Comparison of ENCODE assay signal across 8 mouse cellular contexts in the genomic region with DNA sequence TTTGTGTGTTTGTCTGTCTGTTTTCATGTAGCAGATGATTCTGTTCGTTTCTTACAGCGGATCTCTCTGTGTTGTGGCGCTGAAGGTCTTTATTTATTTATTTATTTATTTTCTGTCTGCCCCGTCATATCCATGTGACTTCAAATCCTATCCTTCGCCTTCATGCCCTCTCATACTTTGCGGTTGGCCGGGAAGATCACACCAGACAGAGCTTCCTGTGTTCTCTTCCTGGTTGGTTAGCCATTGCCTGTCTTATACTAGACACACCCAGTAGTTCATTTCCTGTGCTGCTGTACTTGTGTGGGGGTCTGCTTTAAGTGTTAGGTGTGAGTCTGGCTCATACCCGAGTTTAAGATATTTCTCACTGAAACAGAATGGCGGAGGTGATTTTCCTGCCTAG. TPM values are rescaled to one million over a fixed set of nuclear protein-coding genes. Genes with fewer than 3 reads are reported as not detected.
DNase-seq lines count a peak whose midpoint lies in the region; ATAC-seq and TF ChIP-seq lines count a peak whose summit lies in the region.

No protein-coding gene starts in this region.

- no peak for ATAC-seq in forebrain, embryonic 12.5 days (ENCODE audit: low FRiP score)
- no peak for ATAC-seq in limb, embryonic 13.5 days (ENCODE audit: low FRiP score, low read depth)
- ATAC-seq in midbrain, embryonic 15.5 days (replicated peaks) = 0 out of 2 replicates have a peak, but pooled peaks have one; percentile 5

- H3K27ac ChIP-seq in forebrain, embryonic 12.5 days = no peak overlapping the region
- H3K27ac ChIP-seq in limb, embryonic 13.5 days = no peak overlapping the region
- H3K27ac ChIP-seq in midbrain, embryonic 15.5 days = peak overlapping the region; percentile 81

- H3K36me3 ChIP-seq in E14TG2a.4 (ENCODE audit: insufficient read depth, low read length) = peaks cover 49% of the 10 kb centered on the region
- H3K36me3 ChIP-seq in forebrain, embryonic 12.5 days (replicated peaks) = peaks cover 37% of the 10 kb centered on the region
- peaks cover 50% of the 10 kb centered on the region for H3K36me3 ChIP-seq in limb, embryonic 13.5 days
- peaks cover 16% of the 10 kb centered on the region for H3K36me3 ChIP-seq in midbrain, embryonic 15.5 days (replicated peaks)

- peak; percentile 21 for DNase-seq in adrenal gland, postnatal 14 days
- DNase-seq in adrenal gland, postnatal 4 days (ENCODE audit: low spot score in 2 of 2) = no peak
- DNase-seq in layer of hippocampus, postnatal 25 days (ENCODE audit: extremely low spot score in 1 of 2, low spot score in 1 of 2) = no peak
- no peak for DNase-seq in spleen, adult 12 weeks (ENCODE audit: low spot score)

- H3K4me1 ChIP-seq in E14TG2a.4 (replicated peaks; ENCODE audit: low read depth, low read length) = peaks cover 57% of the 10 kb centered on the region
- peaks cover 12% of the 10 kb centered on the region for H3K4me1 ChIP-seq in forebrain, embryonic 12.5 days
- peaks cover 16% of the 10 kb centered on the region for H3K4me1 ChIP-seq in limb, embryonic 13.5 days
- H3K4me1 ChIP-seq in midbrain, embryonic 15.5 days = peaks cover 27% of the 10 kb centered on the region

- H3K9ac ChIP-seq in forebrain, embryonic 12.5 days = peak overlapping the region; percentile 87
- peak overlapping the region; percentile 91 for H3K9ac ChIP-seq in limb, embryonic 13.5 days
- H3K9ac ChIP-seq in midbrain, embryonic 15.5 days = peak overlapping the region; percentile 99

- no peaks in the 10 kb centered on the region for H3K9me3 ChIP-seq in E14TG2a.4 (ENCODE audit: low read length)
- no peaks in the 10 kb centered on the region for H3K9me3 ChIP-seq in forebrain, embryonic 12.5 days
- H3K9me3 ChIP-seq in limb, embryonic 13.5 days = no peaks in the 10 kb centered on the region
- H3K9me3 ChIP-seq in midbrain, embryonic 15.5 days = no peaks in the 10 kb centered on the region

- peak overlapping the region; percentile 78 for H3K4me2 ChIP-seq in forebrain, embryonic 12.5 days
- H3K4me2 ChIP-seq in limb, embryonic 13.5 days (replicated peaks) = peak overlapping the region; percentile 83
- peak overlapping the region; percentile 59 for H3K4me2 ChIP-seq in midbrain, embryonic 15.5 days

- no peaks in the 10 kb centered on the region for H3K27me3 ChIP-seq in E14TG2a.4 (ENCODE audit: insufficient read depth, low read length)
- H3K27me3 ChIP-seq in forebrain, embryonic 12.5 days = no peaks in the 10 kb centered on the region
- H3K27me3 ChIP-seq in limb, embryonic 13.5 days = no peaks in the 10 kb centered on the region
- H3K27me3 ChIP-seq in midbrain, embryonic 15.5 days (replicated peaks) = no peaks in the 10 kb centered on the region

- 23% methylated on average over 9 of the region's 9 CpGs for WGBS in forebrain, embryonic 12.5 days
- WGBS in limb, embryonic 13.5 days = 20% methylated on average over 9 of the region's 9 CpGs
- whole genome bisulfite sequencing in midbrain, embryonic 15.5 days = 23% methylated on average over 9 of the region's 9 CpGs

- H3K4me3 ChIP-seq in E14TG2a.4 (replicated peaks; ENCODE audit: low read length) = peak overlapping the region; percentile 98
- peak overlapping the region; percentile 84 for H3K4me3 ChIP-seq in forebrain, embryonic 12.5 days (replicated peaks)
- H3K4me3 ChIP-seq in limb, embryonic 13.5 days = peak overlapping the region; percentile 85
- H3K4me3 ChIP-seq in midbrain, embryonic 15.5 days = peak overlapping the region; percentile 98

- TF ChIP-seq CTCF in E14TG2a.4 (conservative IDR thresholded peaks at IDR 0.05; ENCODE audit: low read length) = no peak

RNA-seq across cellular contexts. Expression of gene B4galt7, which starts 1.0 kb away (rescaled TPM):
- total RNA-seq in adrenal gland, postnatal 14 days (2021) = 11.6 and 15.4 TPM in 2 replicates
- total RNA-seq in adrenal gland, postnatal 4 days (2021) = 10 to 100 TPM; 16.5 to 18.8 TPM
- 31.4 and 31.7 TPM in 2 replicates for polyA plus RNA-seq in forebrain, embryonic 12.5 days (2016; fragmentation: Nextera tagmentation; extraction: Ambion mirVana)
- polyA plus RNA-seq in limb, embryonic 13.5 days (2015; fragmentation: Nextera tagmentation; extraction: Ambion mirVana) = 34.8 and 37.3 TPM in 2 replicates
- polyA plus RNA-seq in midbrain, embryonic 15.5 days (2015; fragmentation: Nextera tagmentation; extraction: Ambion mirVana) = 48.6 and 51.4 TPM in 2 replicates
- 10 to 100 TPM; 26.0 to 26.7 TPM for total RNA-seq in layer of hippocampus, postnatal 25 days (2021)

RNA-seq across cellular contexts. Expression of gene Caml, which starts 22.1 kb away (rescaled TPM):
- total RNA-seq in adrenal gland, postnatal 14 days (2021) = 25.4 and 27.9 TPM in 2 replicates
- 10 to 100 TPM; 40.7 to 41.4 TPM for total RNA-seq in adrenal gland, postnatal 4 days (2021)
- polyA plus RNA-seq in forebrain, embryonic 12.5 days (2016; fragmentation: Nextera tagmentation; extraction: Ambion mirVana) = 68.1 and 73.2 TPM in 2 replicates
- polyA plus RNA-seq in limb, embryonic 13.5 days (2015; fragmentation: Nextera tagmentation; extraction: Ambion mirVana) = 71.8 and 77.7 TPM in 2 replicates
- 94.4 and 103 TPM in 2 replicates for polyA plus RNA-seq in midbrain, embryonic 15.5 days (2015; fragmentation: Nextera tagmentation; extraction: Ambion mirVana)
- 10 to 100 TPM; 47.9 to 49.0 TPM for total RNA-seq in layer of hippocampus, postnatal 25 days (2021)

RNA-seq across cellular contexts. Expression of gene Tmed9, which starts 27.1 kb away (rescaled TPM):
- total RNA-seq in adrenal gland, postnatal 14 days (2021) = 145 and 156 TPM in 2 replicates
- 100 to 1,000 TPM; 167 to 169 TPM for total RNA-seq in adrenal gland, postnatal 4 days (2021)
- polyA plus RNA-seq in forebrain, embryonic 12.5 days (2016; fragmentation: Nextera tagmentation; extraction: Ambion mirVana) = 115 and 118 TPM in 2 replicates
- 166 and 175 TPM in 2 replicates for polyA plus RNA-seq in limb, embryonic 13.5 days (2015; fragmentation: Nextera tagmentation; extraction: Ambion mirVana)
- polyA plus RNA-seq in midbrain, embryonic 15.5 days (2015; fragmentation: Nextera tagmentation; extraction: Ambion mirVana) = 93.5 and 93.8 TPM in 2 replicates
- total RNA-seq in layer of hippocampus, postnatal 25 days (2021) = 100 to 1,000 TPM; 132 to 143 TPM

RNA-seq across cellular contexts. Expression of gene Fam193b, which starts 29.7 kb away (rescaled TPM):
- 42.5 and 50.2 TPM in 2 replicates for total RNA-seq in adrenal gland, postnatal 14 days (2021)
- total RNA-seq in adrenal gland, postnatal 4 days (2021) = 10 to 100 TPM; 61.6 to 76.7 TPM
- 61.6 and 64.7 TPM in 2 replicates for polyA plus RNA-seq in forebrain, embryonic 12.5 days (2016; fragmentation: Nextera tagmentation; extraction: Ambion mirVana)
- 50.7 and 52.8 TPM in 2 replicates for polyA plus RNA-seq in limb, embryonic 13.5 days (2015; fragmentation: Nextera tagmentation; extraction: Ambion mirVana)
- polyA plus RNA-seq in midbrain, embryonic 15.5 days (2015; fragmentation: Nextera tagmentation; extraction: Ambion mirVana) = 62.9 and 65.2 TPM in 2 replicates
- total RNA-seq in layer of hippocampus, postnatal 25 days (2021) = 10 to 100 TPM; 66.4 to 87.5 TPM

RNA-seq across cellular contexts. Expression of gene Ddx46, which starts 34.2 kb away (rescaled TPM):
- total RNA-seq in adrenal gland, postnatal 14 days (2021) = 35.1 and 41.8 TPM in 2 replicates
- 10 to 100 TPM; 57.1 to 57.2 TPM for total RNA-seq in adrenal gland, postnatal 4 days (2021)
- polyA plus RNA-seq in forebrain, embryonic 12.5 days (2016; fragmentation: Nextera tagmentation; extraction: Ambion mirVana) = 47.4 and 52.4 TPM in 2 replicates
- 38.8 and 39.9 TPM in 2 replicates for polyA plus RNA-seq in limb, embryonic 13.5 days (2015; fragmentation: Nextera tagmentation; extraction: Ambion mirVana)
- polyA plus RNA-seq in midbrain, embryonic 15.5 days (2015; fragmentation: Nextera tagmentation; extraction: Ambion mirVana) = 26.0 and 27.2 TPM in 2 replicates
- total RNA-seq in layer of hippocampus, postnatal 25 days (2021) = 10 to 100 TPM; 41.6 to 55.5 TPM
